Mouse (Mus musculus) CD8-positive naive resting alpha-beta T cell, adult 2 months (primary cell): Measurements from ENCODE around the gene Kdelr2.

ENCODE experiments used
- DNase-seq, 2 experiments: peaks; one replicate each; pipeline ENCODE4 v3.0.0; 2022; ENCODE audit warnings: low read depth in 2 of 2, low spot score in 2 of 2

Gene Kdelr2

GRCm38 (mm10) chr5:143470421-143471164, 67.0 kb downstream of the Kdelr2 start:
- DNase-seq = no peak

DNA sequence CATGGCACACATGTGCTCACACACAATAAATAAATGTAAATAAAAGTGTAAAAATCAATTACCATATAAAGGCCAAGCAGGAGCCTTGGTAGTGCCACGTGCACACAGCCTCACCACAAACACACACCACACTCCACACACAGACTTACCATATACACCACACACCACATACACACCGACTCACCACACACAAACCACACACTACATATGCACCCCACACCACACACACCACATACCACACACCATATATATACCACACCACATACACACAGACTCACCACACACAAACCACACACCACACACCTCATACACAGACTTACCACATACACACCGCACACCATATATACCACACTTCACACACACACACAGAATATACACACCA, 67.5 kb downstream of the Kdelr2 start:
- DNase-seq = no peak
